Comparison of ENCODE assay signal across 17 mouse cellular contexts in genomic region chr4:137666958-137667345, GRCm38 (mm10). TPM values are rescaled to one million over a fixed set of nuclear protein-coding genes. Genes with fewer than 3 reads are reported as not detected.
A peak's percentile ranks its signal among the peaks of the same experiment; 100 is the strongest.
DNase-seq lines count a peak whose midpoint lies in the region; ATAC-seq lines count a peak whose summit lies in the region.
"Had no signal": no experiment of that assay in that cellular context is flagged by ENCODE, and none has a peak within 500 bp of the region (broad histone marks: within the 10 kb centered on the region; RNA-seq: fewer than 3 reads in every experiment).

No protein-coding gene starts in this region.

- ATAC-seq in neural tube, embryonic 13.5 days (ENCODE audit: low read depth), result no peak
- ATAC-seq: intestine, embryonic 15.5 days; lung, postnatal 0 days had no signal

- DNase-seq in frontal cortex, postnatal 36 days (ENCODE audit: low spot score in 2 of 2), result peak; percentile 55 to 65
- no peak for DNase-seq in frontal cortex, postnatal 14 days (ENCODE audit: low spot score in 2 of 2)
- peak; percentile 61 for DNase-seq in layer of hippocampus, adult 9-11 months
- no peak for DNase-seq in layer of hippocampus, postnatal 14 days (ENCODE audit: low spot score in 2 of 2)
- no peak for DNase-seq in neural tube, embryonic 10.5 days (ENCODE audit: extremely low spot score, low spot score)
- DNase-seq in heart, embryonic 10.5 days (ENCODE audit: low spot score), result no peak
- DNase-seq: gastrocnemius, postnatal 14 days; heart, adult 18-20 months; heart, postnatal 36 days; liver; right cerebral cortex, adult 18-20 months; thymus, postnatal 14 days had no signal

- no peaks in the 10 kb centered on the region for H3K36me3 ChIP-seq in neural tube, embryonic 13.5 days
- no peaks in the 10 kb centered on the region for H3K36me3 ChIP-seq in heart, embryonic 10.5 days
- H3K36me3 ChIP-seq: embryonic facial prominence, embryonic 15.5 days; intestine, embryonic 15.5 days; kidney, embryonic 15.5 days had no signal

- H3K27ac ChIP-seq in neural tube, embryonic 13.5 days (replicated peaks), result no peak overlapping the region
- no peak overlapping the region for H3K27ac ChIP-seq in heart, embryonic 10.5 days
- H3K27ac ChIP-seq: embryonic facial prominence, embryonic 15.5 days; intestine, embryonic 15.5 days; kidney, embryonic 15.5 days had no signal

- H3K4me1 ChIP-seq in neural tube, embryonic 13.5 days (replicated peaks), result peaks cover 39% of the 10 kb centered on the region
- H3K4me1 ChIP-seq in heart, embryonic 10.5 days, result peaks cover 29% of the 10 kb centered on the region

- H3K9me3 ChIP-seq in neural tube, embryonic 13.5 days, result no peaks in the 10 kb centered on the region
- no peaks in the 10 kb centered on the region for H3K9me3 ChIP-seq in heart, embryonic 10.5 days
- H3K9me3 ChIP-seq: embryonic facial prominence, embryonic 15.5 days; intestine, embryonic 15.5 days; kidney, embryonic 15.5 days had no signal

- no peak overlapping the region for H3K4me3 ChIP-seq in neural tube, embryonic 13.5 days
- H3K4me3 ChIP-seq in heart, embryonic 10.5 days, result no peak overlapping the region
- H3K4me3 ChIP-seq: embryonic facial prominence, embryonic 15.5 days; intestine, embryonic 15.5 days; kidney, embryonic 15.5 days had no signal

- H3K9ac ChIP-seq in neural tube, embryonic 13.5 days, result 0 out of 2 replicates have a peak overlapping the region, but pooled peaks have one; percentile 26
- H3K9ac ChIP-seq: embryonic facial prominence, embryonic 15.5 days; intestine, embryonic 15.5 days; kidney, embryonic 15.5 days had no signal

- peaks cover 22% of the 10 kb centered on the region for H3K27me3 ChIP-seq in neural tube, embryonic 13.5 days
- H3K27me3 ChIP-seq in heart, embryonic 10.5 days (ENCODE audit: insufficient read depth, poor library complexity, severe bottlenecking), result peaks cover 65% of the 10 kb centered on the region
- H3K27me3 ChIP-seq: embryonic facial prominence, embryonic 15.5 days had no signal

- 71% methylated on average over 8 of the region's 8 CpGs for WGBS in neural tube, embryonic 13.5 days
- 63% methylated on average over 8 of the region's 8 CpGs for WGBS in heart, embryonic 10.5 days

- no peak overlapping the region for H3K4me2 ChIP-seq in neural tube, embryonic 13.5 days
- H3K4me2 ChIP-seq: embryonic facial prominence, embryonic 15.5 days; intestine, embryonic 15.5 days; kidney, embryonic 15.5 days had no signal

RNA-seq across cellular contexts. Expression of gene Rap1gap, which starts 2.4 kb away (rescaled TPM):
- 100 to 1,000 TPM; 242 to 257 TPM for total RNA-seq in layer of hippocampus, postnatal 14 days (2021)
- polyA plus RNA-seq in neural tube, embryonic 13.5 days (2015; fragmentation: Nextera tagmentation; extraction: Ambion mirVana), result 39.5 and 51.2 TPM in 2 replicates
- 6.7 and 8.0 TPM in 2 replicates for polyA plus RNA-seq in heart, embryonic 10.5 days (2016; fragmentation: Nextera tagmentation; extraction: Ambion mirVana)

Comparison
In these comparisons a context has a peak if more than half of its experiments do, and no peak if none do; other contexts are left out.
1. DNase-seq: peak in frontal cortex, postnatal 36 days (2 of 2) and layer of hippocampus, adult 9-11 months (single experiment); none in frontal cortex, postnatal 14 days (0 of 2), layer of hippocampus, postnatal 14 days (0 of 2), neural tube, embryonic 10.5 days (single experiment) and heart, embryonic 10.5 days (single experiment).